Mouse (Mus musculus) lung, embryonic 14.5 days (tissue): ENCODE results near the gene Adgrb2. TPM values are rescaled to one million over a fixed set of nuclear protein-coding genes. Genes with fewer than 3 reads are reported as not detected.

Experiments
- ATAC-seq: fragments of 200-750 bp; cut with Nextera tagmentation; 2 replicates; pipeline ENCODE4 v1.8.0; 2017; ENCODE audit warnings: mild to moderate bottlenecking, moderate TSS enrichment, moderate library complexity; ENCODE audit not compliant: insufficient read depth
- DNase-seq: peaks from one replicate; pipeline ENCODE4 v3.0.0-alpha.2; 2015
- H3K27ac ChIP-seq: fragments of 300-500 bp; sonication (generic); 2 replicates; pipeline ENCODE4 v1.5.1; 2014; ENCODE audit warnings: low read depth, mild to moderate bottlenecking, moderate library complexity
- H3K27me3 ChIP-seq: fragments of 300-500 bp; sonication (generic); 2 replicates; pipeline ENCODE4 v1.6.1; 2014; ENCODE audit warnings: low read length, control low read depth; ENCODE audit not compliant: insufficient read depth
- H3K36me3 ChIP-seq: fragments of 300-500 bp; sonication (generic); 2 replicates; pipeline ENCODE4 v1.6.1; 2014; ENCODE audit warnings: control low read depth; ENCODE audit not compliant: insufficient read depth
- H3K4me1 ChIP-seq: fragments of 300-500 bp; sonication (generic); 2 replicates; pipeline ENCODE4 v1.6.1; 2014; ENCODE audit warnings: antibody characterized with exemption, control low read depth; ENCODE audit not compliant: insufficient read depth
- H3K4me2 ChIP-seq: fragments of 300-500 bp; sonication (generic); 2 replicates; pipeline ENCODE4 v1.6.1; 2014; ENCODE audit warnings: mild to moderate bottlenecking
- H3K4me3 ChIP-seq: fragments of 300-500 bp; sonication (generic); 2 replicates; pipeline ENCODE4 v1.5.1; 2014; ENCODE audit warnings: low read depth, low read length
- H3K9ac ChIP-seq: fragments of 300-500 bp; sonication (generic); 2 replicates; pipeline ENCODE4 v1.6.1; 2014
- H3K9me3 ChIP-seq: fragments of 300-500 bp; sonication (generic); 2 replicates; pipeline ENCODE4 v1.6.1; 2016; ENCODE audit warnings: low read depth, low read length, control low read depth
- CTCF ChIP-seq: IDR thresholded peaks from 2 replicates; pipeline ENCODE4 v1.5.1; 2016; ENCODE audit warnings: antibody characterized with exemption, low read depth
- WGBS: fragments of 180-500 bp; shearing (Covaris S2); extraction: QIAGEN DNeasy Blood & Tissue Kit; methylation state at CpG from one replicate; pipeline ENCODE4 v1.1.7; 2014; 5-methylcytosine and 5-hydroxymethylcytosine counted together
- polyA plus RNA-seq: library from polyadenylated mRNA; unstranded; fragments of >200 nt; fragmentation: Nextera tagmentation; extraction: Ambion mirVana; gene quantifications from 2 replicates; pipeline ENCODE4 v1.2.1, GENCODE M21; 2014

Gene Adgrb2
- polyA plus RNA-seq, 1 experiment from 2014 or later, result 2.0 TPM

DNA sequence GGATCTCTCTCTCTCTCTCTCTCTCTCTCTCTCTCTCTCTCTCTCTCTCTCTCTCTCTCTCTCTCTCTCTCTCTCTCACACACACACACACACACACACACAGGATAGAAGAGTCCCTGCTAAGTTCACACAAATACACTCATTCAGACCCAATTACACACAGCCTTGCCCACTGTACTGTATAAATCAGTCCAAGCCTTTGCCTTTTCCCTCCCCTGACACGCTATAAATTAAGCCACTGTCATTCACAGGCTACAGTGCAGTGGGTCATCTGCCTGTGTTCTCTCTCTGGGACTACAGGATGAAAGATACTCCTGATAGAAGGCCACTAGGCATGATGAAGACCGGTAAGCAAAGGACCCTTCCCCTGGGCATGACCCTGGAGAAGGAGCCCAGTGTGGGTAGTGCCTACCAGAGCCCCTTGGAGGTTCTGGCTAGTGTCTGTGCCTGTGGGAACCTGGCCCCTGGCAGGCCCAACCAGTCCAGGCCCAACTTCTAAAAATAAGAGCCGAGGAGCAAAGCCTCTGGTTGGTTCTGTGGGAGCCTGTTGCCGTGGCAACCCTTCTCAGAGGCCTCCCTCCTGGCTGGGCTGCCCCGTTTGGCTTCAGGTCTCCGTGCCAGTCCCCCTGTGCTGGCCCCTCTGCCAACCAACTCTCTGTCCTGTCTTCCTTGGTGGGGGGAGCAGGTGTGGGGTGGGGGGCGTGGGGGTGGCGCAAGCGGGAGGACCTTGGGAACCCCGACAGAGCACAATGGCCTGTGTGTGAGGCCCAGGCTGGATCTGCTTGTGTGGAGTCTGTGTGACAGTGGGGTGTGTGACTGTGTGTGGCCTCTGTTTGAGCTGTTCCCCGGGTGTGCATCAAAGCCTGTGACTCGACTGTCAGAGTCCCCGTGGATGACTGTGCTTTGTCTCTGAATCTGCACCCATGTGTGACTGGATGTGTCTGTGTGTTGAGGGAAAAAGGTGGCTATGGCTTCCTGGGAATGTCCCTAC, 17.4 kb upstream of the Adgrb2 start:
- Histone ChIP-seq H3K27me3 (no peaks in the 10 kb centered on the region), H3K9ac (no peak overlapping the region), H3K27ac (no peak overlapping the region), H3K4me2 (no peak overlapping the region), H3K36me3 (no peaks in the 10 kb centered on the region), H3K4me3 (no peak overlapping the region), H3K4me1 (0 out of 2 replicates have a peak, but pooled peaks cover 4% of the 10 kb centered on the region), H3K9me3 (no peaks in the 10 kb centered on the region)
- TF ChIP-seq CTCF, result no peak
- DNase-seq (peak; percentile 34), ATAC-seq (no peak)
- WGBS, result 36% methylated on average over 13 of the region's 13 CpGs

- H3K36me3 ChIP-seq, result no peaks in the 10 kb centered on the region
- ATAC-seq (no peak), DNase-seq (no peak)
- TF ChIP-seq CTCF, result no peak
- no peak overlapping the region for H3K4me3 ChIP-seq
- no peak overlapping the region for H3K9ac ChIP-seq
- H3K27me3 ChIP-seq, result no peaks in the 10 kb centered on the region; the same call in 1 of the 2 replicates
- no peak overlapping the region for H3K4me2 ChIP-seq
- WGBS, result 58% methylated on average over 8 of the region's 8 CpGs
- no peaks in the 10 kb centered on the region for H3K9me3 ChIP-seq
- H3K4me1 ChIP-seq, result 0 out of 2 replicates have a peak, but pooled peaks cover 4% of the 10 kb centered on the region
- no peak overlapping the region for H3K27ac ChIP-seq
These were observed 14.5 kb upstream of the Adgrb2 start for GRCm38 (mm10) chr4:129970168-129970567.

DNA sequence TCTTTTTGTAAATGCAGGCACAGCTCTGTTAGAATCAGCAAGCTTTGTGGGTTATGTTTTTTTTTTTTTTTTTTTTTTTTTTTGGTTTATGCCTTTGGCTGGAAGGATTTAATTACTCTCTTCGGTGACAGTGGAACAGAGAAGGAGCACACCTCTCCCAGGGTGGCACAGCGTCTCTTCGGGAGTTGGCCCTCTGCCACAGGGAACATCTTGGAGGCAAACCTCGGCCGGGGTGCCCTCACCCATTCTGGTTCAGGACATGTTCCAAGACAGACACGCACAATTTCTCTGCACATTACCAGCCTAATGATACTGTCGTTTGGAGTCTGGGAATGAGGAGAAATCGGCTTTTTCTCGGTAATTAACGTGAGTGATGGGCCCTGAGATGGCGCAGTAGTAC, 13.8 kb upstream of the Adgrb2 start:
- Histone ChIP-seq H3K4me1 (0 out of 2 replicates have a peak, but pooled peaks cover 4% of the 10 kb centered on the region), H3K27ac (no peak overlapping the region), H3K36me3 (no peaks in the 10 kb centered on the region), H3K4me2 (no peak overlapping the region), H3K9me3 (no peaks in the 10 kb centered on the region), H3K4me3 (no peak overlapping the region), H3K9ac (no peak overlapping the region), H3K27me3 (no peaks in the 10 kb centered on the region; the same call in 1 of the 2 replicates)
- ATAC-seq (no peak), DNase-seq (no peak)
- no peak for TF ChIP-seq CTCF
- 78% methylated on average over 11 of the region's 11 CpGs for WGBS

DNA sequence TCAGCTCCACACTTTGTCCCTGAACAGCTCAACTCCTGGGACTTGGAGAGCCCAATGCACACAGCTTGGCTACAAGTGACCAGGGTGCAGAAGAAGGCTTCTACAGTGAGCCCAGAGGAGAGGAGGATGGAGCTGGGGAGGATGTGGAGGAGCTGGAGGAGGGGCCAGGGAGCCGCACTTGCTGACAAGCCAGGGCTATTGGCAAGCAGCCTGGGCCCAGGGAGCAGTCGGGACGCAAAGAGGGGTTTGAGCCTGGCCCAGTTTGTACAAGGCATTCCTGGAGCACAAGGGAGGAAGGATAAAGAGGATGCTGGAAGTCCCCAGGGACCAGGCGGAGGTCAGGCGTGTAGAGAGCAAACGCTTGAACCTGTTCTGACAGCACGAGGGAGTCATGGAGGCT, 12.7 kb upstream of the Adgrb2 start:
- Histone ChIP-seq H3K27me3 (no peaks in the 10 kb centered on the region; the same call in 1 of the 2 replicates), H3K4me1 (0 out of 2 replicates have a peak, but pooled peaks cover 4% of the 10 kb centered on the region), H3K9ac (no peak overlapping the region), H3K27ac (no peak overlapping the region), H3K4me3 (no peak overlapping the region), H3K9me3 (no peaks in the 10 kb centered on the region), H3K4me2 (no peak overlapping the region), H3K36me3 (no peaks in the 10 kb centered on the region)
- ATAC-seq (no peak), DNase-seq (peak; percentile 58)
- 27% methylated on average over 7 of the region's 7 CpGs for WGBS
- TF ChIP-seq CTCF, result no peak

DNA sequence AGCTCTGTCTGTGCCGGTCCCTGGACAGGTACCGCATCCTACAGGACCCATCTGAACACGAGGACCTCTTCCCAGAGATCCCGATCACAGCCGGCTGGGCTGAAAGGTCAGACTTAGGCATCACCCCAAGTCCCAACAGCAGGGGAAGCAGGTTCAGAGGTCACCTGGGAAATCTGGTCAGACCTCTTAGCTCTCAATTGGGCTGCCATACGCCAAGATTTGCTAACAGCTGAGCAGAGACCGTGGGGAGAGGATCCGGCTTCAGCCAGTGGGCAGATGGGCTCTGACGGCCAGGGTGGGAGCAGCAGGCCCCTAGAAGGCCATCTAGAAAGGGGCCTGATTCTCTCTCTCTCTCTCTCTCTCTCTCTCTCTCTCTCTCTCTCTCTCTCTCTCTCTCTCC, 10.4 kb upstream of the Adgrb2 start:
- Histone ChIP-seq H3K4me3 (no peak overlapping the region), H3K9ac (no peak overlapping the region), H3K4me1 (no peaks in the 10 kb centered on the region), H3K4me2 (no peak overlapping the region), H3K9me3 (no peaks in the 10 kb centered on the region), H3K27me3 (no peaks in the 10 kb centered on the region; the same call in 1 of the 2 replicates), H3K36me3 (no peaks in the 10 kb centered on the region), H3K27ac (no peak overlapping the region)
- ATAC-seq, result no peak
- WGBS, result 50% methylated on average over 9 of the region's 9 CpGs
- no peak for DNase-seq
- no peak for TF ChIP-seq CTCF

GRCm38 (mm10) chr4:129977256-129977655, 7.4 kb upstream of the Adgrb2 start:
- Histone ChIP-seq H3K27ac (no peak overlapping the region), H3K4me1 (no peaks in the 10 kb centered on the region), H3K9me3 (no peaks in the 10 kb centered on the region), H3K4me3 (no peak overlapping the region), H3K9ac (no peak overlapping the region), H3K36me3 (no peaks in the 10 kb centered on the region), H3K4me2 (no peak overlapping the region), H3K27me3 (peaks cover 6% of the 10 kb centered on the region; the same call in 1 of the 2 replicates)
- ATAC-seq (no peak), DNase-seq (no peak)
- WGBS, result 54% methylated on average over 4 of the region's 4 CpGs
- TF ChIP-seq CTCF, result no peak

GRCm38 (mm10) chr4:129978227-129978626, 6.4 kb upstream of the Adgrb2 start:
- no peaks in the 10 kb centered on the region for H3K36me3 ChIP-seq
- peaks cover 14% of the 10 kb centered on the region; the same call in 1 of the 2 replicates for H3K27me3 ChIP-seq
- ATAC-seq, result no peak
- no peaks in the 10 kb centered on the region for H3K9me3 ChIP-seq
- 80% methylated on average over 4 of the region's 4 CpGs for WGBS
- H3K4me1 ChIP-seq, result no peaks in the 10 kb centered on the region; the same call in 1 of the 2 replicates
- no peak for TF ChIP-seq CTCF
- no peak for DNase-seq
- no peak overlapping the region for H3K9ac ChIP-seq
- no peak overlapping the region for H3K27ac ChIP-seq
- no peak overlapping the region for H3K4me3 ChIP-seq
- H3K4me2 ChIP-seq, result no peak overlapping the region
